Mouse (Mus musculus) right cerebral cortex, postnatal 14 days (tissue): Measurements from ENCODE around the gene N4bp1.

Experiments used
- DNase-seq: peaks from one replicate; pipeline ENCODE4 v3.0.0; 2022

Gene N4bp1

GRCm38 (mm10) chr8:86895390-86895789 is 10.3 kb upstream of the N4bp1 start:
- no peak for DNase-seq

- no peak for DNase-seq
Observed at GRCm38 (mm10) chr8:86894194-86894761, 9.2 kb upstream of the N4bp1 start.

GRCm38 (mm10) chr8:86893554-86893953 is 8.5 kb upstream of the N4bp1 start:
- DNase-seq = no peak

- no peak for DNase-seq
Observed at GRCm38 (mm10) chr8:86891533-86891932, 6.5 kb upstream of the N4bp1 start.

GRCm38 (mm10) chr8:86888058-86888939 is 3.2 kb upstream of the N4bp1 start:
- DNase-seq = no peak

- DNase-seq = peak; percentile 11
Observed at GRCm38 (mm10) chr8:86884067-86884466, 991 bp downstream of the N4bp1 start.

GRCm38 (mm10) chr8:86882568-86883478 is 2.2 kb downstream of the N4bp1 start:
- DNase-seq = no peak

GRCm38 (mm10) chr8:86881951-86882350 is 3.1 kb downstream of the N4bp1 start:
- DNase-seq = no peak

- DNase-seq = no peak
Observed at GRCm38 (mm10) chr8:86881068-86881609, 3.9 kb downstream of the N4bp1 start.

GRCm38 (mm10) chr8:86876831-86877230 is 8.2 kb downstream of the N4bp1 start:
- no peak for DNase-seq

- DNase-seq = no peak
Observed at GRCm38 (mm10) chr8:86874055-86874454, 11.0 kb downstream of the N4bp1 start.

- peak; percentile 54 for DNase-seq
Observed at GRCm38 (mm10) chr8:86873151-86873550, 11.9 kb downstream of the N4bp1 start.

- DNase-seq = no peak
Observed at GRCm38 (mm10) chr8:86872097-86872815, 12.8 kb downstream of the N4bp1 start.

GRCm38 (mm10) chr8:86871421-86871820 is 13.6 kb downstream of the N4bp1 start:
- no peak for DNase-seq

- no peak for DNase-seq
Observed at GRCm38 (mm10) chr8:86870771-86871170, 14.3 kb downstream of the N4bp1 start.

GRCm38 (mm10) chr8:86868041-86868440 is 17.0 kb downstream of the N4bp1 start:
- DNase-seq = no peak

- DNase-seq = no peak
Observed at GRCm38 (mm10) chr8:86864764-86865163, 20.3 kb downstream of the N4bp1 start.

GRCm38 (mm10) chr8:86862837-86863236 is 22.2 kb downstream of the N4bp1 start:
- no peak for DNase-seq

GRCm38 (mm10) chr8:86862155-86862816 is 22.8 kb downstream of the N4bp1 start:
- DNase-seq = no peak

GRCm38 (mm10) chr8:86861516-86861915 is 23.5 kb downstream of the N4bp1 start:
- no peak for DNase-seq

GRCm38 (mm10) chr8:86856248-86856647 is 28.8 kb downstream of the N4bp1 start:
- DNase-seq = no peak

- DNase-seq = no peak
Observed at GRCm38 (mm10) chr8:86854686-86855085, 30.4 kb downstream of the N4bp1 start.
